Mouse (Mus musculus) hindbrain, embryonic 10.5 days (tissue): Measurements from ENCODE around the gene Gpr25. TPM values are rescaled to one million over a fixed set of nuclear protein-coding genes. Genes with fewer than 3 reads are reported as not detected.

Source experiments
- DNase-seq: peaks from one replicate; pipeline ENCODE4 v3.0.0-alpha.2; 2017; ENCODE audit warnings: low spot score
- H3K27ac ChIP-seq: fragments of 300-500 bp; sonication (generic); 2 replicates; pipeline ENCODE4 v1.5.1; 2016; ENCODE audit warnings: mild to moderate bottlenecking, moderate library complexity
- H3K27me3 ChIP-seq: fragments of 300-500 bp; sonication (generic); 2 replicates; pipeline ENCODE4 v1.6.1; 2016; ENCODE audit warnings: mild to moderate bottlenecking; ENCODE audit not compliant: poor library complexity, insufficient read depth, severe bottlenecking
- H3K36me3 ChIP-seq: fragments of 300-500 bp; sonication (generic); 2 replicates; pipeline ENCODE4 v1.6.1; 2016; ENCODE audit warnings: mild to moderate bottlenecking, moderate library complexity
- H3K4me1 ChIP-seq: fragments of 300-500 bp; sonication (generic); replicated peaks from 2 replicates; pipeline ENCODE4 v1.6.1; 2016; ENCODE audit warnings: mild to moderate bottlenecking
- H3K4me3 ChIP-seq: fragments of 300-500 bp; sonication (generic); 2 replicates; pipeline ENCODE4 v1.5.1; 2016; ENCODE audit warnings: mild to moderate bottlenecking, moderate library complexity
- H3K9me3 ChIP-seq: fragments of 300-500 bp; sonication (generic); 2 replicates; pipeline ENCODE4 v1.6.1; 2016; ENCODE audit warnings: mild to moderate bottlenecking, moderate library complexity
- WGBS: fragments of 180-500 bp; shearing (Covaris S2); methylation state at CpG from one replicate; pipeline ENCODE4 v1.1.7; 2016; 5-methylcytosine and 5-hydroxymethylcytosine counted together
- polyA plus RNA-seq: library from polyadenylated mRNA; unstranded; fragments of >200 nt; fragmentation: Nextera tagmentation; extraction: Ambion mirVana; gene quantifications from 2 replicates; pipeline ENCODE4 v1.2.1, GENCODE M21; 2016

Gene Gpr25
- not detected in 2 replicates for polyA plus RNA-seq

DNA sequence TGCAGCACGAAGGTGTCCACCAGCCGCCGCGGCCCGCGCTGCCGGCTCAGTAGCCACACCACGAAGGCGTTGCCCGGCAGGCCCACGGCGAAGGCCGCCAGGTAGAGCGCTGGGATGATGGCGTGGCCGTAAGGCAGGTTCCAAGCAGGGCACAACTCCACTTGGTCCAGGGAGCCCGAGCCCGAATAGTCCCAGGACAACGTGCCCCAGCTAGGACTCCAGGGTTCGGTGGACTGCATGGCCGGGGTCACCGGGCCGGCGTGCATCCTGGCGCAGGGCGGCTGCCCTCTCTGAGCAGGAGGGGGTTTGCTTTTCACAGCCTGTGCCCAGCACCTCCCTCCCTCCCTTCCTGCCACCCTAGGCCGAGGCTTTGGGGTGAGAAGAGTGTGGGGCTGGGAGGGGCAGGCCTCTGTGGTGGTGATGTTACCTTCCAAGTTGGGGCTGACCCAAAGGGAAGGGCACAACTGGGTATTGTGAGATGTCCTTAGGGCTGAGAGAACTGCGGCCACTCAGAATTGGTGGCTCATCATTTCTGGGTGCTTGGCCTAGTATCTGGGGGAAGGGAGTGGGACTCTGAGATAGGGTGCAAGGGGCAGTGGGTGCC, at the start of gene Gpr25:
Gene Gpr25 (minus strand): TSS at position 239 of the 604 bp plus-strand sequence.
- Histone ChIP-seq H3K4me1 (peaks cover 37% of the 10 kb centered on the region), H3K36me3 (no peaks in the 10 kb centered on the region), H3K4me3 (peak within 1 kb of the TSS; percentile 62), H3K9me3 (no peaks in the 10 kb centered on the region), H3K27ac (peak within 1 kb of the TSS; percentile 42), H3K27me3 (peaks cover 81% of the 10 kb centered on the region)
- DNase-seq = no peak
- WGBS = 6% methylated on average over 28 of the region's 28 CpGs

DNA sequence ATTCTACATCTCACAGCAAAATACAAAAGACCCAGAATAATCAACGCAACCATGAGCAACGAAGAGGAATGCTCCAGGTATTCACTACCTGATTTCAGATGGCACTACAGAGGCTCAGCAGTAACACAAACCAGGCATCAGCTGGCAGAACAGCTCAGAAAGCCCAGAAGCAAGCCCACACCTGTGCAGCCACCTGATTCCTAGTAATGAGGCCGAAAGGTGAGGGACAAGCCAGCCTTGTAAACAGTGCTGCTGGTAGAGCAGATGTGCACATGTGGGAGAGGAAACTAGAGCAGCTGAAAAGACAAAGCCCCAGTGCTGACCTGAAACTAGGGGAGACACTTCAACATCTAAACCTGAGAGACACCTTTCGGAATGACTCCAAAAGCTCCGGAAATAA, 48.5 kb upstream of the Gpr25 start:
- no peaks in the 10 kb centered on the region for H3K9me3 ChIP-seq
- no peak overlapping the region for H3K27ac ChIP-seq
- H3K4me3 ChIP-seq = no peak overlapping the region
- 92% methylated on average over 5 of the region's 5 CpGs for WGBS
- H3K27me3 ChIP-seq = no peaks in the 10 kb centered on the region
- DNase-seq = no peak
- peaks cover 8% of the 10 kb centered on the region; the same call in 1 of the 2 replicates for H3K36me3 ChIP-seq
- H3K4me1 ChIP-seq = no peaks in the 10 kb centered on the region

DNA sequence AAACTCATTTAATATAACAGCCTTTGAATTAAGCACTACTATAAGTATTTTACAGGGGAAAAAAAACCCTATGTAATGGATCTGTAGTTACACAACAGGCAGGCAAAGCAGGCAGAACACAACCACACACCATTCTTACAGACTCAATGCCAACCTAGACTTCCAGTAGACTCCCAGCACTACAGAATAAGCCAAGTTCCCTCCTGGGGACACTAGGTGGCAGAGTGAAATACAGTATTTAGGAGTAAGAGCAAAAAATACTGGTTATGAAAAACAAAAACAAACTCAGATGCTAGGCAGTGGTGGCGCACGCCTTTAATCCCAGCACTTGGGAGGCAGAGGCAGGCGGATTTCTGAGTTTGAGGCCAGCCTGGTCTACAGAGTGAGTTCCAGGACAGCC, 45.8 kb upstream of the Gpr25 start:
- DNase-seq = no peak
- Histone ChIP-seq H3K4me1 (no peaks in the 10 kb centered on the region), H3K9me3 (no peaks in the 10 kb centered on the region)

GRCm38 (mm10) chr1:136293961-136294360, 33.3 kb upstream of the Gpr25 start:
- Histone ChIP-seq H3K4me1 (no peaks in the 10 kb centered on the region), H3K27ac (no peak overlapping the region), H3K4me3 (no peak overlapping the region), H3K9me3 (no peaks in the 10 kb centered on the region), H3K36me3 (peaks cover 47% of the 10 kb centered on the region), H3K27me3 (no peaks in the 10 kb centered on the region)
- no peak for DNase-seq

More for the DNA sequence above, 45.8 kb upstream of the Gpr25 start:
- H3K36me3 ChIP-seq = peaks cover 22% of the 10 kb centered on the region
- H3K27ac ChIP-seq = no peak overlapping the region
- H3K4me3 ChIP-seq = no peak overlapping the region
- no peaks in the 10 kb centered on the region for H3K27me3 ChIP-seq
- 88% methylated on average over 3 of the region's 3 CpGs for WGBS

DNA sequence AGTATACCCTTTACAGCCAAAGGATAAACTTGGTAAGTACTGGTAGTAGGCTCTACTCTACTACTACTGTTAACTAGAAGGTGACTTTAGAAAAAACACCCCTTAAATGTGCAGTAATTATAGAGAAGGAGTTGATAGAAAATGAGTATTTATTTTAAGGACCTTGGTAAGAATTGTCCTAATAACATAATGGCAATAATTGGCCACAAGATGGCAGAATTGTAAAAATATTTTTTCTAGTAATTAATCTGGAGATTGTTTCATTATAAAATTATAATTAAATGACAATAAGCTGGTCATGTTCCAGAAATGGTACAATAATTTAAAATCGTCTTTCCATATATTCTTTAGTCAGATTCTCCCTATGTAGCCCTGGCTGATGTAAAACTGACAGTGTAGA, 29.1 kb upstream of the Gpr25 start:
- Histone ChIP-seq H3K36me3 (peaks cover 46% of the 10 kb centered on the region), H3K4me3 (no peak overlapping the region), H3K27ac (no peak overlapping the region), H3K4me1 (no peaks in the 10 kb centered on the region), H3K27me3 (no peaks in the 10 kb centered on the region), H3K9me3 (no peaks in the 10 kb centered on the region)
- no peak for DNase-seq
- WGBS = 77% methylated on average over 1 of the region's 1 CpGs

DNA sequence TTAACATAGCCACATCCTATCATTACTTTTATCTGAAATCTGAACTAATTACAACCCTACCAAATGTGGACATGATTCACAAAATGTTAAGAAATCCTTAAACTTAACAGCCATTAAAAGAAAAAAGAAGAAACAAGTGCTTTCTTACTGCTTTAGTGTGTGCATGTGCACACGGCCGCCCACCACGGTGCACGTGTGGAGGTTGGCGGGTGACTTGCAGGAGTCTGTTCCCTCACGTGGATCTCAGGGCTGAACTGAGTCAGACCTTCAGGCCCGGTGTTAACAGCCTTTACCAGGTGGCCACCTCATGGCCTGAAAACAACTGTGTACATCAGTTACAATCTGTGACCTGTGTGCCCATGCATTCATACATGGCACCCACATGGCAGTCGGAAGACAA, 16.7 kb upstream of the Gpr25 start:
- H3K4me3 ChIP-seq = no peak overlapping the region
- no peaks in the 10 kb centered on the region for H3K4me1 ChIP-seq
- no peaks in the 10 kb centered on the region for H3K27me3 ChIP-seq
- no peak overlapping the region for H3K27ac ChIP-seq
- no peak for DNase-seq
- peaks cover 98% of the 10 kb centered on the region for H3K36me3 ChIP-seq
- no peaks in the 10 kb centered on the region for H3K9me3 ChIP-seq
- whole genome bisulfite sequencing = 93% methylated on average over 8 of the region's 8 CpGs

DNA sequence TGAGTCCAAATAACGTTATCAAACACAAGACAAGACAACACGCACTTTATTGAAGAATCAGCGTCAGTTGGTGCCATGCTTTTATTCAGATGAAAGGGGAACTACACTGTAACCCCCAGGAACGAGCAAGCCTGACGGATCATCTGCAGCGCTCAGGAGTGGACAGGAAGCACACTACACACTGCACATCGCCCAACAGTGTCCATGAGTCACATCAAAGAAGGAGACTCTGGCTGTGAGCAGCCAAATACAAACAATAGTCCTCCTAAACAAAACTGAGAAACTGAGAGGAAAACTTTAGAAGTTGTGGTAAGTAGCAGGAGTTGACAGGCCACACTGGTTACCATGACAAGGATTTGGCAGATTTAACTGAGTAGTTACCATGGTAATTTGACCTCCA, 7.6 kb upstream of the Gpr25 start:
- WGBS = 85% methylated on average over 7 of the region's 7 CpGs
- Histone ChIP-seq H3K9me3 (no peaks in the 10 kb centered on the region), H3K27ac (no peak overlapping the region), H3K36me3 (peaks cover 55% of the 10 kb centered on the region), H3K4me3 (no peak overlapping the region), H3K27me3 (peaks cover 9% of the 10 kb centered on the region), H3K4me1 (0 out of 2 replicates have a peak, but pooled peaks cover 3% of the 10 kb centered on the region)
- DNase-seq = no peak

GRCm38 (mm10) chr1:136266127-136266526, 5.5 kb upstream of the Gpr25 start:
- DNase-seq = no peak
- H3K4me3 ChIP-seq = no peak overlapping the region
- H3K36me3 ChIP-seq = peaks cover 34% of the 10 kb centered on the region
- H3K9me3 ChIP-seq = no peaks in the 10 kb centered on the region
- H3K27me3 ChIP-seq = peaks cover 30% of the 10 kb centered on the region
- 77% methylated on average over 6 of the region's 6 CpGs for WGBS
- no peak overlapping the region for H3K27ac ChIP-seq
- H3K4me1 ChIP-seq = peaks cover 13% of the 10 kb centered on the region

DNA sequence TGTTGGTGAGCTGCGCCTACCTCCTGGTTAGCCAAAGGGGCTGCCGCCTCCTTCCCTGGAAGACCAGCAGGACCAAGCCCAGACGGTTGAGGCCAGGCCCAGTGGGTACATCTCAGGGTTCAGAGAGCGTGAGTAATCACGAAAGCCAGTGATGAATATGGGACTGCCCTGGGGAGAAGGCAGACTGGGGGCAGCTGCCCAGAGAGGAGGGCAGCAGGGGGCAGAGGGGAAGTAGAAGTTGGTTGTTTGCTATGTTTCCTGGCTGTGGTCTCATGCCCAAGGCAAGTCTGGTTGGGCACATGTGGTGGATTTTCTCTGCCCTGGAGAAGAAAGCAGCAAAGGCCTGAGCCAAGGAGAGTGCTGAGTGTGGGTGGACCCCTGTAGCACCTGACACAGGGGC, 2.7 kb upstream of the Gpr25 start:
- H3K27me3 ChIP-seq = peaks cover 58% of the 10 kb centered on the region
- H3K4me1 ChIP-seq = peaks cover 33% of the 10 kb centered on the region
- 83% methylated on average over 5 of the region's 5 CpGs for whole genome bisulfite sequencing

GRCm38 (mm10) chr1:136259893-136260634, 609 bp downstream of the Gpr25 start:
- H3K27ac ChIP-seq = peak overlapping the region; percentile 42
- WGBS = under 1% methylated on average over 95 of the region's 95 CpGs
- H3K36me3 ChIP-seq = no peaks in the 10 kb centered on the region
- peaks cover 44% of the 10 kb centered on the region for H3K4me1 ChIP-seq
- H3K4me3 ChIP-seq = peak overlapping the region; percentile 62
- no peaks in the 10 kb centered on the region for H3K9me3 ChIP-seq
- DNase-seq = peak; percentile 58
- H3K27me3 ChIP-seq = peaks cover 81% of the 10 kb centered on the region

More for the DNA sequence above, 2.7 kb upstream of the Gpr25 start:
- H3K36me3 ChIP-seq = peaks cover 8% of the 10 kb centered on the region
- no peaks in the 10 kb centered on the region for H3K9me3 ChIP-seq
- no peak for DNase-seq
- no peak overlapping the region for H3K4me3 ChIP-seq
- no peak overlapping the region for H3K27ac ChIP-seq

DNA sequence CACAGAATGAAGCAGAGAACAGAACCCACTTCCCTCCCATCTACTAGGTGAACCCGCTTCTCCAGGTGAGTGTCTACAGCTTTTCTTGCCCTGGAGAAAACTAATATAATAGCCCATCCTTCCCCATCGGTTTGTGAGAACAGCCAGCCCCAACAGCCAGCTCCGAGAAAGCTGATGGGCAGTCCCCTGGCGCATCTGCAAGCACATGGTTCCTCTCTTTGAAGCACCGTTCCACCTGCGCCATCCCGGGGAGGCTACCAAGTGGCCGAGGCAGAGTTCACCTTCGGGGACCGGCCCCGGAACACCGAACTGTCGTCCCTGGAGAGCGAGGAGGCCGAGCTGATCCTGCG, 1.2 kb downstream of the Gpr25 start:
- peak overlapping the region; percentile 62 for H3K4me3 ChIP-seq
- peaks cover 81% of the 10 kb centered on the region for H3K27me3 ChIP-seq
- H3K4me1 ChIP-seq = peaks cover 49% of the 10 kb centered on the region
- H3K27ac ChIP-seq = peak overlapping the region; percentile 42; the same call in 1 of the 2 replicates
- no peaks in the 10 kb centered on the region for H3K36me3 ChIP-seq
- no peaks in the 10 kb centered on the region for H3K9me3 ChIP-seq
- WGBS = 3% methylated on average over 16 of the region's 16 CpGs
- peak; percentile 27 for DNase-seq

DNA sequence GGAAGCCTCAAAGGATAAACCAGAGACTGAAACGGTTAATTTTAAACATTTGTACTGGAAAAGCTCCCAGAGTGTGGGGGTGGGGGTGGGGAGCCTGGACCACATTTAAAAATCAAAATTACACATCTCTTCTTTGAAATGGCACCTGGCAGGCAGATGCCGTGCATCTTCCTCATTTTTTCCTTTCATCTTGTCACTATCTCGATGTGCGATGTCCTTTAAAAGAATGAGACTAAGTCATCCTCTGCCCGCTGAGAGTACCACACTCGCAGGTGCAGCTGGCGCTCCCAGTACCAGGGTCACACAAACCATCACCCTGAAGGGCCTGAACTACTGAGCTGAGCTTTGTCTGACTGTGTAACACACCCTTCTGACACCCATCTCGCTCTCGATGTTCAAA, 2.2 kb downstream of the Gpr25 start:
- Histone ChIP-seq H3K36me3 (no peaks in the 10 kb centered on the region), H3K9me3 (no peaks in the 10 kb centered on the region), H3K27ac (no peak overlapping the region), H3K4me1 (peaks cover 52% of the 10 kb centered on the region), H3K27me3 (peaks cover 74% of the 10 kb centered on the region), H3K4me3 (no peak overlapping the region)
- no peak for DNase-seq
- WGBS = 79% methylated on average over 9 of the region's 9 CpGs

DNA sequence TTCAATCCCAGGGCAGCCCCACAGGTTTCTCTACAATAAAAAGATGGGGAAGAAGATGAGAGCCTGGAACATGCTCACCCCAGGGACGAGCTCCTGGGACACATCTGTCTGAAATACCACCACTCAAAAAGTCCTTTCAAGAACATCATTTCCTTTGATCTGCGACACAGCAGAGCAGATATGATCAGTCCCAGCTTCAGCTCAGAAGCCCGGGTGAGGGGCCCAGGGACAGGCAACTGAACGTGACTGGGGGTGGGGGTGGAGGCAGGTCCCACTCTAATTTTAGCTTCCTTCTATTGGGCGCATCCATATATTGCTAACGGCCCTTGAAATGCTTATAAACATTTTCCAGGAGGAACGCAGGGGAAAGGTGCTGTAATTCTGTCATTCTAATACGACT, 5.0 kb downstream of the Gpr25 start:
- Histone ChIP-seq H3K36me3 (no peaks in the 10 kb centered on the region), H3K4me1 (peaks cover 37% of the 10 kb centered on the region), H3K27ac (peak overlapping the region; percentile 54; the same call in 1 of the 2 replicates), H3K4me3 (no peak overlapping the region), H3K9me3 (no peaks in the 10 kb centered on the region), H3K27me3 (peaks cover 46% of the 10 kb centered on the region)
- 46% methylated on average over 8 of the region's 8 CpGs for WGBS
- DNase-seq = no peak
